Mouse (Mus musculus): ENCODE measurements around the gene Ccer2.

Ccer2 gene

DNA sequence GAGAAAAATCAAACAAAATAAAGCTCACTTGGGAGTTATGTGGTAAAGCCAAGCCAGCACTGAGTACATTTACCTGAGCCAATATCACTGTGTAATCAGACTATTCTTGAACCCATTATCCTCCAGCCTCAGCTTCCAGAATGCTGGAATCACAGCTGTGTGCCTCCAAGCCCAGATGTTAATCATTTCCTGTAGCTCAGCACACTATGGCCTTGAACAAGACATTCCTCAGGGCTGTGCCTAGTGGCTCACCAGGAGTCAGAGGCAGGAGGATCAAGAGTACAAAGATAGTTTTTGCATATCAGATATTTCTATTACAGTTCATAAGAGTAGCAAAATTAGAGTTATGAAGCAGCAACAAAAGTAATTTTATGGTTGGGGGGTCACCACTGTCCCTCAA is 35.7 kb downstream of the Ccer2 start:
- no peak for DNase-seq (ENCODE audit: low spot score)

DNA sequence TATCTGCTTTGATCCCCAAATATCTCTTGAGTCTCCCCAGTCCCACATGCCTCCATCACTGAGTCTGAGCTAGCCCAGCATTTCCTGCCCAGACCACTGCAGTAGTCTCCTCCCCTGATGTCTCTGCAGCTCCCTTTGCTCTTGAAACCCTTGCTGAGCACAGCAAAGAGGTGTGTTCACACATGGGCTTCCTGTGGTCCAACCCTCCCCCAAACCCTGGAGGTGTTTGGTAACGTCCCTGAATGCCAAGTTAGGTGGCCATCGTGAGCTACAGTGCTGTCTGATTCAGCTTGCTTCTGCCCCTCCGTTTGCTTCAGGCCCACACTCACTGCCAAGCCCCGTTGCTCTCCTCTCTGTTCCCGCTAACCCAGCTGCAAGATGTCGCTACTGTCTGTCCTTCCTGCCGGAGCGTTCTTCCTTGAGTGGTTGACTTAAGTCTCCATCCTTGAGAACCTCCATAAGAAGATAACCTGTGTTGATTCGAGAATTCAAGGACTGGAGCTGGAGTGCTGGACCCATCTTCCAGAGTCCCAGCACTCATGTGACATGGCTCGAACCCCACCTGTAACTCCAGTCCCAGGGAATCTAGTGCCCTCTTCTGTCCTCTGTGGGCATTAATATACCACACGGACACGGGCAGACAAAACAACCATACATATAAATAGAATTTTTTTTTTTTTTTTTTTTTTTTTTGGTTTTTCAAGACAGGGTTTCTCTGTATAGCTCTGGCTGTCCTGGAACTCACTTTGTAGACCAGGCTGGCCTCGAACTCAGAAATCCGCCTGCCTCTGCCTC is 36.6 kb downstream of the Ccer2 start:
- DNase-seq (ENCODE audit: low spot score) = no peak

DNA sequence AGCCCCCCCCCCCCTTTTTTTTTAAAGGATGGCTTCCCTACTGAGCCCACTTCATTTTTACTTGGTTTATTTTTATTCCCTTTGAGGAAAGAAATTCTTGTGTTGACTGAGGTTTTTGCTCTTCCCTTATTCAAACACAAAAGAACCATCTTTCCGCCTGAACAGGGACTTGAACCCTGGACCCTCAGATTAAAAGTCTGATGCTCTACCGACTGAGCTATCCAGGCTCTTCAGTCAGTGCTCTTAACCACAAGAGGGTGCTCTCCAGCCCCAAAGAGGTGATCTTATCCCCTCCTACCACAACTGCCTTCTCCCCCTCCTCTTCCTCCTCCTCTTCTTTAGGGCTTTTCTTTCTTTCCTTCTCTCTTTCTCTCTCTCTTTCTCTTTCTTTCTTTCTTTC is 37.9 kb downstream of the Ccer2 start:
- DNase-seq (ENCODE audit: low spot score) = peak; percentile 40

DNA sequence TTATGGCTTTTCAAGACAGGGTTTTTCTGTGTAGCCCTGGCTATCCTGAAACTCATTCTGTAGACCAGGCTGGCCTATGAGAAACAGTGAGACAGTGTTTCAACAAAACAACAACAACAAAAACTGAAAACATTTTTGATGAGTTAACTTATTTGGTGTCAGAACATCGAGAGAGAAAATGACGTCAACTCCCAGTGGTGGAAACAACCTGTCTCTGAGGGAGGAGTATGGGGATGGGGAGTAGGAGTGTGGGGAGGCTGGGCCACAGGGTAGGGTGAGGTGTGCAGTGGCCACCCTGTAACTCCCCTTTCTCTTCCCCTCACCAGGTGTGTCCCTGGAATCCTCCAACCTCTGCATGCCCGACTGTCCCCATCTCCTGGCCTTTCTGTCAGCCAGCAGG is 38.5 kb downstream of the Ccer2 start:
- DNase-seq (ENCODE audit: low spot score) = no peak

DNA sequence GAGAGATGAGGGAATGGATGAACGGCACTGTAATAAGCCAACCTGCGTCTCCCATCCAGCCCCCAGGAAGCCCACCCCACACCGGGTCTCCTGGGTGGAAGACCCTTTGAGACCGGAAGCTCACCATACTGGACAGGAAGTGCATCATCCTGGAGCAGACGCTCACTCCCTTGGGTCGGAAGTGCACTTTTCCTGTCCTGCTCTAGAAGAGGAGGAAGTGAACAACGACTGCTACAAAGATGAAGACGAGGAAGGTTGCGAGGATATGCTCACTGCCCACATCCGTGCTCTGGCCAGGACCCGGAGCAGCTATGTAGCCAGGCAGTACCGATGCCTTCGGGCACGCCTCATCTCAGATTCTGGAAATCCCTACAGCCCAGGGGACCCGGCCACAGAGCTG is 39.9 kb downstream of the Ccer2 start:
- DNase-seq (ENCODE audit: low spot score) = no peak

- peak; percentile 85 for DNase-seq (ENCODE audit: low spot score)
Observed at GRCm38 (mm10) chr7:28796562-28796975, 40.6 kb downstream of the Ccer2 start.

DNA sequence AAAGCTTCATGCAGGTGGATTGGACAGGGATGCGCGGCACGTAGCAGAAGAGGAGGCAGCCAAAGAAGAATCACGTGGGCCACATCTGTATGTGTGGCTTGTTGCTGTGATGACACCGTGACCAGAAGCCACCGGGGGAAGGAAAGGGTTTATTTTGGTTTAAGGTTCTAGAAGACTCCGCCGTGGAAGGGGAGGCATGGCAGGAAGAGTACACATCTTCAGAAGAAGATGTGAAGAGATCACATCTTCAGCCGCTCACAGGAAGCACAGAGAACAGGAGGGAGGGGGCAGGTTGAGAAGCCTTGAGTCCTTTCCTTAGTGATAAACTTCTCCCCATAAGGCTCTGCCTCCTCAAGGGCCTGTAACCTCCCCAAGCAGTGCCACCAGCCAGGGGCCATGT is 44.0 kb downstream of the Ccer2 start:
- DNase-seq (ENCODE audit: low spot score) = no peak

DNA sequence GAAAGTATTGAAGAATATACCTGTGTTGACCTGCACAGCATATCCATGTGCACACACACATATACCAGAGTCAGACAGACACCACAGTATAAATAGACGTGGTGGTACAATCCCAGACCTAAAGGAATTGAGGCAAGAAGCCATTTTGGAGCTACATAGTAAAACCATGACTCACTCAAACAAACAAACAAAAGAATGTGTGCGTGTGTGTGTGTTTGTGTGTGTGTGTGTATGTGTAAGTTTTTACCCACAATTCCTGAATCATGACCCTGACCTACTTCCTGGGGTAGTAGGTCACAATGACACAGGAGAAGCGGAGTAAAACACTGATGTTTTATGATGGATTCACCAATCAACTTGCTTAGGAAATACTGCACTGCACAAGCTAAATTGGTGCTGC is 45.5 kb downstream of the Ccer2 start:
- no peak for DNase-seq (ENCODE audit: low spot score)

- DNase-seq (ENCODE audit: low spot score) = peak; percentile 54
Observed at GRCm38 (mm10) chr7:28801901-28802670, 46.1 kb downstream of the Ccer2 start.

- DNase-seq (ENCODE audit: low spot score) = peak; percentile 84
Observed at GRCm38 (mm10) chr7:28802846-28803588, 47.0 kb downstream of the Ccer2 start.

GRCm38 (mm10) chr7:28803756-28804155 is 47.8 kb downstream of the Ccer2 start:
- no peak for DNase-seq (ENCODE audit: low spot score)

DNA sequence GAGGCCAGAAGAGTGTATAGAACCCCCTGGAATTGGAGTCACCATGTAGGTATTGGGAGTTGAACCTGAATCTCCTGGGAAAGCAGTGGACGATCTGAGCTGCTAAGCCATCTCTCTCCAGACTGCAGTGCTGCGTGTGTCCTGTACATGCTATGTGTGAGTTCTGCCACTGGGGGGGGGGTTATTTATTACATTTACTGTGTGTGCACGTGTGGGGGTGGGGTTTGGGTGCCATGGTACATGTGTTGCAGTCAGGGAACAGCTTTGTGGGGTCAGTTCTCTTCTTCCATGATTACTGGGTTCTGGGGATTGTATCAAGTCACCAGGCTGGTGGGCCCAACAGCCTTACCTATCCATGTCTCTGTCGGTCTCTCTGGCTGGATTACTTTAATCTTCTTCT is 50.9 kb downstream of the Ccer2 start:
- DNase-seq (ENCODE audit: low spot score) = no peak

GRCm38 (mm10) chr7:28807641-28808220 is 51.8 kb downstream of the Ccer2 start:
- no peak for DNase-seq (ENCODE audit: low spot score)

DNA sequence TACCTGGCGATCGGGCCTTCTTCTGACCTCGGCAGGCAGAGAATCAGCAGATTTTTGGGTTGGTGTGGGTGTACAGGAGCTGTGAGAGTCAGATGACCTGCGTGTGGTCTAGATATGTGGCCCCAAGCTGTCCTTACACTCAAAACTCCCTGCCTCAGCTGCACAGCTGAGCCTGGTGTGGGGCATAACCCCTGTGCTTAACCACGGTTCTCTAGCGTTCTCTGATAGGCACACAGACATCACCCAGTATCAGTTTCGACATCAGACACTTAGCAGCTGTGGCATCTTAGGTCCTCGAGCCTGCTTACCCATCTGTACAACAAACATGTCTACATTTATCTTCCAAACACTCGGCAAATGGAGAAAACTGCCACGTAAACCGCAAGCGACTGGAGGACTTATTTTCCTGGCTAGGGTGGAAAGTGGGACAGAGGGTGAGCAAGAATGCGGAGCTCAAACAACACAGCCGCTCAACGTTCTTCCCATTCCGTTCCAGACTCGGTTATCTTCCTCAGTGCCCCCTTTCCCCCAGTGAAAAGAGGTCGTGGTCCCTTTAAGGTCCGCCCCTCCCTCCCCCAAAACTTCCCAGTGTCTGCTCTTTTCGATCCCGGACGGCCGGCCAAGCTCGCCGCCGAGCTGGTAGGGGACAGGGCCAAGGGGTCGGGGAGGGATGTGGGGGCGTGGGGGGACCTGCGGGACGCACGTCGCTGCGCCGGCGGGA is 52.4 kb downstream of the Ccer2 start, which contains the start of gene Hnrnpl:
TSS of gene Hnrnpl (plus strand) at position 321 of the 721 bp plus-strand sequence.
- DNase-seq (ENCODE audit: low spot score) = peak; percentile 48
